Mouse (Mus musculus): Measurements from ENCODE around the gene Zfand4. TPM values are rescaled to one million over a fixed set of nuclear protein-coding genes. Genes with fewer than 3 reads are reported as not detected.

Zfand4 gene
- polyA plus RNA-seq, 1 experiment = 6.6 TPM

DNA sequence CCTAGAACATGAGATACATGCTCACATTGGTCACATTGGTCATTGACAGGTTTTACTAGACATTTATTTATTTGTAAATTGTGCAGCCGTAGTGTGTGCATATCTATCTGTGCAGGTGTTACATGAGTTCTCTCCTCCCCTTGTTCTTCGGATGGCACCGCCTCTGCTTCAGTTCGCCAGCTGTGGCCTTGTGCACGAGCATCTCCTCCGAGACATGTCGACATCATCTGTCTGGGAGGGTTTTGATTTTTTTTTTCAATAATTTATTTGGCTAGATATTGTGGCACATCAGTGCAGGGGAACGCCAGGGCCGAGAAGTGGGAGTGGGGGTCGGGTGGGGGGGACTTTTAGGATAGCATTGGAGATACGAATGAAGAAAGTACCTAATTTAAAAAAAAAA is 103.9 kb downstream of the Zfand4 start:
- Histone ChIP-seq H3K27ac (ENCODE audit: insufficient read depth, low read depth, low read length) (no peak overlapping the region), H3K4me1 (ENCODE audit: control insufficient read depth, insufficient read depth, low read length) (peaks cover under 1% of the 10 kb centered on the region), H3K4me3 (ENCODE audit: insufficient read depth, low read length) (no peak overlapping the region)
- TF ChIP-seq CTCF (IDR thresholded peaks at IDR 0.05; ENCODE audit: low read depth, low read length) (no peak), POLR2A (IDR thresholded peaks at IDR 0.05; ENCODE audit: borderline replicate concordance, low read depth, low read length) (no peak)

- Histone ChIP-seq H3K4me3 (ENCODE audit: insufficient read depth, low read length) (no peak overlapping the region), H3K27ac (ENCODE audit: insufficient read depth, low read depth, low read length) (no peak overlapping the region)
These were observed 105.8 kb downstream of the Zfand4 start for GRCm38 (mm10) chr6:116369811-116370210.

GRCm38 (mm10) chr6:116370216-116370976 is 106.4 kb downstream of the Zfand4 start:
- Histone ChIP-seq H3K4me1 (ENCODE audit: control insufficient read depth, insufficient read depth, low read length) (peaks cover 14% of the 10 kb centered on the region), H3K27ac (ENCODE audit: insufficient read depth, low read depth, low read length) (no peak overlapping the region), H3K4me3 (ENCODE audit: insufficient read depth, low read length) (no peak overlapping the region)
- TF ChIP-seq POLR2A (IDR thresholded peaks at IDR 0.05; ENCODE audit: borderline replicate concordance, low read depth, low read length) = no peak
- no peak for TF ChIP-seq CTCF (IDR thresholded peaks at IDR 0.05; ENCODE audit: low read depth, low read length)

More at GRCm38 (mm10) chr6:116369811-116370210, 105.8 kb downstream of the Zfand4 start:
- peaks cover 13% of the 10 kb centered on the region for H3K4me1 ChIP-seq (ENCODE audit: control insufficient read depth, insufficient read depth, low read length)
- TF ChIP-seq POLR2A (IDR thresholded peaks at IDR 0.05; ENCODE audit: borderline replicate concordance, low read depth, low read length) (no peak), CTCF (IDR thresholded peaks at IDR 0.05; ENCODE audit: low read depth, low read length) (no peak)

DNA sequence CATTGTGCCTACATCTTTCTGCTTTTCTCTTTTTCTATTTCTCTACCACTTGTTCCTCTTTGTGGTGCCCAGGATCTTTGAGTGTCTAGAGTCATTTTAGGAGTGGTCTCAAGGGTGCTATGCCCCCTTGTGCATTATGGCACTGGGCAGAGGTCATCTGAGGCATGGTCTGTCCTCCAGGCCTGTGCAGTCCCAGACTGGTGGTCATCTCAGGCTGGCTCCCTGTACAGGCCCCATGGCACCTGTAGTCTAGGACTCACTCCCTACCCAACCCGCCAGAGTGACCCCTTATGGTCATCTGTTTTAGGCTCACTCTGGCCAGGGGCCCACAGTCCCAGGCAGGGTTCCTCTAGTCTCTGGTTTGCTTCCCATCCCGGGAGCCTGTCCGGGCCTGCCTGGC is 107.5 kb downstream of the Zfand4 start:
- Histone ChIP-seq H3K27ac (ENCODE audit: insufficient read depth, low read depth, low read length) (no peak overlapping the region), H3K4me3 (ENCODE audit: insufficient read depth, low read length) (no peak overlapping the region), H3K4me1 (ENCODE audit: control insufficient read depth, insufficient read depth, low read length) (peaks cover 14% of the 10 kb centered on the region)
- TF ChIP-seq CTCF (IDR thresholded peaks at IDR 0.05; ENCODE audit: low read depth, low read length) (no peak), POLR2A (IDR thresholded peaks at IDR 0.05; ENCODE audit: borderline replicate concordance, low read depth, low read length) (no peak)

GRCm38 (mm10) chr6:116374136-116374535 is 110.1 kb downstream of the Zfand4 start:
- Histone ChIP-seq H3K27ac (ENCODE audit: insufficient read depth, low read depth, low read length) (no peak overlapping the region), H3K4me3 (ENCODE audit: insufficient read depth, low read length) (no peak overlapping the region), H3K4me1 (ENCODE audit: control insufficient read depth, insufficient read depth, low read length) (peaks cover 14% of the 10 kb centered on the region)
- TF ChIP-seq CTCF (IDR thresholded peaks at IDR 0.05; ENCODE audit: low read depth, low read length) (no peak), POLR2A (IDR thresholded peaks at IDR 0.05; ENCODE audit: borderline replicate concordance, low read depth, low read length) (no peak)

DNA sequence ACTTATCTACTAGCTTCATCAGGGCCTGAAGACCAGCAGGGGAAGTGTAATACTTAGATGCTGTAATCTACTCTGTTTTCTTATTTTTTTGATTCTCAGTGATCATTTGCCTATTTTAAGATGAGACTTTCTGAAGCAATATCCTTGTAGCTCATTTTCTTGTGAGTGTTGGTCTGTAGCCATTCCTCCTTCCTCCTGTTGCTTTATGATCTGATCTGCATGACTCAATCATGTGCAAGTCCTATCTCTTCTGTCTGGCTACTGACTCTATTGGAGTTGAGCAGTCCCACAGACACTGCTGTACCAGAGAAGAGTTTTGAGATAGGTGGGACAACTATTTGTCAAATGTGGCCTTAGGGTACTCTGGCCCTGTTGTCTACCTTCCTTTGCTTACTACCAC is 110.6 kb downstream of the Zfand4 start:
- Histone ChIP-seq H3K4me1 (ENCODE audit: control insufficient read depth, insufficient read depth, low read length) (peaks cover 18% of the 10 kb centered on the region), H3K4me3 (ENCODE audit: insufficient read depth, low read length) (no peak overlapping the region), H3K27ac (ENCODE audit: insufficient read depth, low read depth, low read length) (no peak overlapping the region)
- TF ChIP-seq POLR2A (IDR thresholded peaks at IDR 0.05; ENCODE audit: borderline replicate concordance, low read depth, low read length) (no peak), CTCF (IDR thresholded peaks at IDR 0.05; ENCODE audit: low read depth, low read length) (no peak)

- no peak overlapping the region for H3K4me3 ChIP-seq (ENCODE audit: insufficient read depth, low read length)
- no peak for TF ChIP-seq POLR2A (IDR thresholded peaks at IDR 0.05; ENCODE audit: borderline replicate concordance, low read depth, low read length)
- TF ChIP-seq CTCF (IDR thresholded peaks at IDR 0.05; ENCODE audit: low read depth, low read length) = no peak
- no peak overlapping the region for H3K27ac ChIP-seq (ENCODE audit: insufficient read depth, low read depth, low read length)
- H3K4me1 ChIP-seq (ENCODE audit: control insufficient read depth, insufficient read depth, low read length) = peaks cover 32% of the 10 kb centered on the region
These were observed 114.9 kb downstream of the Zfand4 start for GRCm38 (mm10) chr6:116378892-116379291.

Other genes starting within 250 kb of the Zfand4 start
- gene Tmcc1, start 70.7 kb upstream of the Zfand4 start, polyA plus RNA-seq (2012; ENCODE audit: insufficient read depth, insufficient read length, missing spikeins) = 41.2 and 41.6 TPM in 2 replicates
- 87.7 and 90.9 TPM in 2 replicates for gene Washc2, start 56.2 kb upstream of the Zfand4 start, polyA plus RNA-seq (2012; ENCODE audit: insufficient read depth, insufficient read length, missing spikeins)
- 32.1 and 33.3 TPM in 2 replicates for gene March8, start 73.8 kb downstream of the Zfand4 start, polyA plus RNA-seq (2012; ENCODE audit: insufficient read depth, insufficient read length, missing spikeins)
- 43.6 and 46.3 TPM in 2 replicates for gene Alox5, start 197.0 kb downstream of the Zfand4 start, polyA plus RNA-seq (2012; ENCODE audit: insufficient read depth, insufficient read length, missing spikeins)
- gene Olfr211, start 224.9 kb downstream of the Zfand4 start, polyA plus RNA-seq (2012; ENCODE audit: insufficient read depth, insufficient read length, missing spikeins) = not detected in 2 replicates
- not detected in 2 replicates for gene Olfr212, start 242.3 kb downstream of the Zfand4 start, polyA plus RNA-seq (2012; ENCODE audit: insufficient read depth, insufficient read length, missing spikeins)

Data from bone marrow macrophage, adult 2 months (primary cell).